Mouse (Mus musculus): ENCODE results near the gene Crybg1.

- TF ChIP-seq EP300 (IDR thresholded peaks at IDR 0.05; ENCODE audit: low read depth) = no peak
- no peak for TF ChIP-seq CTCF (IDR thresholded peaks at IDR 0.05; ENCODE audit: low read depth)
Observed at GRCm38 (mm10) chr10:44069131-44069530, 79.5 kb downstream of the Crybg1 start.
